Mouse (Mus musculus): ENCODE data around the gene Cyp2d10. TPM values are rescaled to one million over a fixed set of nuclear protein-coding genes. Genes with fewer than 3 reads are reported as not detected.
"Not testable (repeated sequence)": the region's sequence is repeated elsewhere in the genome, so short reads cannot be mapped to it uniquely, and the experiment has no call there.

Cyp2d10 gene
- polyA plus RNA-seq, 1 experiment from 2014 or later = not detected

- Histone ChIP-seq H3K4me1 (replicated peaks) (peaks cover 10% of the 10 kb centered on the region; the same call in 1 of the 2 replicates), H3K9me3 (no peaks in the 10 kb centered on the region), H3K27ac (no peak overlapping the region), H3K4me3 (no peak overlapping the region), H3K27me3 (ENCODE audit: insufficient read depth, poor library complexity, severe bottlenecking) (no peaks in the 10 kb centered on the region), H3K36me3 (no peaks in the 10 kb centered on the region)
- no peak for DNase-seq (ENCODE audit: low spot score)
- 88% methylated on average over 1 of the region's 1 CpGs for WGBS
Observed at GRCm38 (mm10) chr15:82368851-82369250, 38.1 kb downstream of the Cyp2d10 start.

GRCm38 (mm10) chr15:82368146-82368545 lies 38.8 kb downstream of the Cyp2d10 start:
- H3K4me3 ChIP-seq = no peak overlapping the region
- no peak overlapping the region for H3K27ac ChIP-seq
- H3K9me3 ChIP-seq = no peaks in the 10 kb centered on the region
- no peak for DNase-seq (ENCODE audit: low spot score)
- 92% methylated on average over 4 of the region's 4 CpGs for WGBS
- peaks cover 4% of the 10 kb centered on the region; the same call in 1 of the 2 replicates for H3K4me1 ChIP-seq (replicated peaks)
- H3K27me3 ChIP-seq (ENCODE audit: insufficient read depth, poor library complexity, severe bottlenecking) = no peaks in the 10 kb centered on the region
- H3K36me3 ChIP-seq = no peaks in the 10 kb centered on the region

GRCm38 (mm10) chr15:82364561-82364960 lies 42.4 kb downstream of the Cyp2d10 start:
- WGBS = 9% methylated on average over 7 of the region's 9 CpGs
- not testable (repeated sequence) for H3K27me3 ChIP-seq (ENCODE audit: insufficient read depth, poor library complexity, severe bottlenecking); H3K4me1 ChIP-seq (replicated peaks); H3K27ac ChIP-seq; DNase-seq (ENCODE audit: low spot score); H3K36me3 ChIP-seq; H3K9me3 ChIP-seq; H3K4me3 ChIP-seq

- not testable (repeated sequence) for H3K9me3 ChIP-seq; H3K27me3 ChIP-seq (ENCODE audit: insufficient read depth, poor library complexity, severe bottlenecking); H3K4me3 ChIP-seq; H3K27ac ChIP-seq; DNase-seq (ENCODE audit: low spot score); H3K4me1 ChIP-seq (replicated peaks); H3K36me3 ChIP-seq
- WGBS = 75% methylated on average over 7 of the region's 12 CpGs
Observed at GRCm38 (mm10) chr15:82363801-82364200, 43.2 kb downstream of the Cyp2d10 start.

GRCm38 (mm10) chr15:82362234-82362633 lies 44.8 kb downstream of the Cyp2d10 start:
- Histone ChIP-seq H3K27ac (no peak overlapping the region), H3K9me3 (no peaks in the 10 kb centered on the region), H3K36me3 (no peaks in the 10 kb centered on the region), H3K27me3 (ENCODE audit: insufficient read depth, poor library complexity, severe bottlenecking) (no peaks in the 10 kb centered on the region), H3K4me3 (no peak overlapping the region), H3K4me1 (replicated peaks) (peaks cover 7% of the 10 kb centered on the region)
- DNase-seq (ENCODE audit: low spot score) = no peak
- 87% methylated on average over 4 of the region's 4 CpGs for WGBS

GRCm38 (mm10) chr15:82361459-82362018 lies 45.5 kb downstream of the Cyp2d10 start:
- no peaks in the 10 kb centered on the region for H3K9me3 ChIP-seq
- 80% methylated on average over 11 of the region's 11 CpGs for WGBS
- DNase-seq (ENCODE audit: low spot score) = no peak

GRCm38 (mm10) chr15:82358431-82359260 lies 48.3 kb downstream of the Cyp2d10 start:
- no peak for DNase-seq (ENCODE audit: low spot score)
- 66% methylated on average over 22 of the region's 22 CpGs for WGBS
- no peaks in the 10 kb centered on the region for H3K9me3 ChIP-seq
- H3K4me3 ChIP-seq = no peak overlapping the region
- peak overlapping the region; percentile 59; the same call in 1 of the 2 replicates for H3K27ac ChIP-seq
- H3K4me1 ChIP-seq (replicated peaks) = peaks cover 13% of the 10 kb centered on the region
- H3K36me3 ChIP-seq = no peaks in the 10 kb centered on the region
- H3K27me3 ChIP-seq (ENCODE audit: insufficient read depth, poor library complexity, severe bottlenecking) = no peaks in the 10 kb centered on the region

More at GRCm38 (mm10) chr15:82361459-82362018, 45.5 kb downstream of the Cyp2d10 start:
- Histone ChIP-seq H3K4me3 (no peak overlapping the region), H3K27ac (no peak overlapping the region), H3K27me3 (ENCODE audit: insufficient read depth, poor library complexity, severe bottlenecking) (no peaks in the 10 kb centered on the region), H3K36me3 (no peaks in the 10 kb centered on the region), H3K4me1 (replicated peaks) (peaks cover 7% of the 10 kb centered on the region)

- peak within 1 kb of the TSS; percentile 88 for H3K4me3 ChIP-seq
Observed at GRCm38 (mm10) chr15:82354126-82354945, 52.7 kb downstream of the Cyp2d10 start, which contains the start of gene Ndufa6. TSS of gene Ndufa6 (minus strand) at chr15:82354322.

GRCm38 (mm10) chr15:82353745-82354113 lies 53.3 kb downstream of the Cyp2d10 start:
- under 1% methylated on average over 23 of the region's 23 CpGs for WGBS
- DNase-seq (ENCODE audit: low spot score) = no peak

More at GRCm38 (mm10) chr15:82354126-82354945, 52.7 kb downstream of the Cyp2d10 start, which contains the start of gene Ndufa6:
- peaks cover 23% of the 10 kb centered on the region for H3K36me3 ChIP-seq
- no peaks in the 10 kb centered on the region for H3K9me3 ChIP-seq
- WGBS = 2% methylated on average over 57 of the region's 57 CpGs
- H3K27me3 ChIP-seq (ENCODE audit: insufficient read depth, poor library complexity, severe bottlenecking) = no peaks in the 10 kb centered on the region
- peak within 1 kb of the TSS; percentile 96 for H3K27ac ChIP-seq
- H3K4me1 ChIP-seq (replicated peaks) = peaks cover 35% of the 10 kb centered on the region
- DNase-seq (ENCODE audit: low spot score) = peak; percentile 99

GRCm38 (mm10) chr15:82353078-82353744 lies 53.8 kb downstream of the Cyp2d10 start:
- Histone ChIP-seq H3K36me3 (peaks cover 35% of the 10 kb centered on the region), H3K4me3 (peak overlapping the region; percentile 88), H3K4me1 (replicated peaks) (peaks cover 28% of the 10 kb centered on the region), H3K9me3 (no peaks in the 10 kb centered on the region), H3K27ac (peak overlapping the region; percentile 96), H3K27me3 (ENCODE audit: insufficient read depth, poor library complexity, severe bottlenecking) (no peaks in the 10 kb centered on the region)
- 37% methylated on average over 14 of the region's 14 CpGs for WGBS
- no peak for DNase-seq (ENCODE audit: low spot score)

More at GRCm38 (mm10) chr15:82353745-82354113, 53.3 kb downstream of the Cyp2d10 start:
- H3K36me3 ChIP-seq = peaks cover 30% of the 10 kb centered on the region
- no peaks in the 10 kb centered on the region for H3K27me3 ChIP-seq (ENCODE audit: insufficient read depth, poor library complexity, severe bottlenecking)
- H3K27ac ChIP-seq = peak overlapping the region; percentile 96
- H3K4me1 ChIP-seq (replicated peaks) = peaks cover 31% of the 10 kb centered on the region
- H3K4me3 ChIP-seq = peak overlapping the region; percentile 88
- H3K9me3 ChIP-seq = no peaks in the 10 kb centered on the region

All from hindbrain, embryonic 10.5 days (tissue).